Mouse (Mus musculus) C2C12 (cell line): Measurements from ENCODE around the gene Gtf3c5.

Source experiments
- CTCF ChIP-seq: IDR thresholded peaks from one replicate; pipeline ENCODE4 v1.5.1; 2011; ENCODE audit not compliant: control insufficient read depth, insufficient read depth, insufficient read length
- MAX ChIP-seq: IDR thresholded peaks from one replicate; pipeline ENCODE4 v1.6.1; 2011; ENCODE audit warnings: mild to moderate bottlenecking, control low read depth
- MYOG ChIP-seq: IDR thresholded peaks from one replicate; pipeline ENCODE4 v1.6.1; 2011; ENCODE audit not compliant: control insufficient read depth, insufficient read length; ENCODE audit errors: extremely low read depth
- USF1 ChIP-seq: IDR thresholded peaks from one replicate; pipeline ENCODE4 v1.6.1; 2011; ENCODE audit warnings: low read depth, mild to moderate bottlenecking, control low read depth, moderate library complexity

DNA sequence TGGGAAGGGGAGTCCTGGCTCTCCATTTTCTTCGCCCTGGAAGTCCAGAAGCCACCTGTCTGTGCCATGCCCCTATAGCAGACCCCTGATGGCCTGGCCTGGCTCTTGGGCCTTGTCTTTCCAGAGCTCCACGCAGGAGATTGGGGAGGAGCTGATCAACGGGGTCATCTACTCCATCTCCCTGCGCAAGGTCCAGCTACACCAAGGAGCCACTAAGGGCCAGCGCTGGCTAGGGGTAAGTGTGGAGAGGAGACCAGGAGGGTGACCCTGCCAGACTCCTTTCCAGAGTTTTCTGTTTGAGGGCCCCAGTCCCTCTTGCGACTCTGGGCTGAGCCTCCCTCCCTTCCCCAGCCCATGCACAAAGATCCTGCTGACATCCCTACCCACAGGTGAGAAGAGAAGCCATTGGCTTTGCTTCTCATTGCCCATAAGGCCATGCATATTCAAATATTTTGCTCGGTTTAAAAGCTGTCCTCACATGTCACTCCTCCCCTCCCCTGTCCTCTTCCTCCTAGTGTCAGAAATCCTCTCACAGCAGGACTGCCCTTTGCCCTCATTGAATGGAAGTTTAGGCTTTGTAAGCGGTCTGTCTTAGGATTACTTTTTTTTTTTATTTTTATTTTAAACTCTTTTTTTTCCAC, 42.8 kb downstream of the Gtf3c5 start:
- no peak for TF ChIP-seq CTCF
- no peak for TF ChIP-seq USF1
- TF ChIP-seq MYOG: no peak
- no peak for TF ChIP-seq MAX
